Mouse (Mus musculus): ENCODE measurements around the gene Lrrc30. TPM values are rescaled to one million over a fixed set of nuclear protein-coding genes. Genes with fewer than 3 reads are reported as not detected.

The Lrrc30 gene
- total RNA-seq (2021), result 100 to 1,000 TPM; 136 to 171 TPM
- long read RNA-seq, experiment 1, transcript Lrrc30-201 (1 exons, 1,760 nt), result major isoform, 182 of 182 reads
- long read RNA-seq, experiment 1, partial matches to known transcripts, result 0 of 182 reads
- long read RNA-seq, experiment 1, other reads (novel, unspliced or antisense), result 0 of 182 reads
- long read RNA-seq, experiment 2, transcript Lrrc30-201 (1 exons, 1,760 nt), result major isoform, 146 of 149 reads
- long read RNA-seq, experiment 2, partial matches to known transcripts, result 0 of 149 reads
- long read RNA-seq, experiment 2, other reads (novel, unspliced or antisense), result 3 of 149 reads

- DNase-seq, result peak; percentile 90
- peak within 1 kb of the TSS; percentile 98 for H3K27ac ChIP-seq
- no peak for TF ChIP-seq CTCF (IDR thresholded peaks at IDR 0.05)
- peak within 1 kb of the TSS; percentile 82 for H3K4me3 ChIP-seq
- intact Hi-C loops (cut with DNase I), result no loop called here
These were observed at the start of gene Lrrc30 for GRCm38 (mm10) chr17:67632676-67633339. Lrrc30 (minus strand) TSS chr17:67632723.

DNA sequence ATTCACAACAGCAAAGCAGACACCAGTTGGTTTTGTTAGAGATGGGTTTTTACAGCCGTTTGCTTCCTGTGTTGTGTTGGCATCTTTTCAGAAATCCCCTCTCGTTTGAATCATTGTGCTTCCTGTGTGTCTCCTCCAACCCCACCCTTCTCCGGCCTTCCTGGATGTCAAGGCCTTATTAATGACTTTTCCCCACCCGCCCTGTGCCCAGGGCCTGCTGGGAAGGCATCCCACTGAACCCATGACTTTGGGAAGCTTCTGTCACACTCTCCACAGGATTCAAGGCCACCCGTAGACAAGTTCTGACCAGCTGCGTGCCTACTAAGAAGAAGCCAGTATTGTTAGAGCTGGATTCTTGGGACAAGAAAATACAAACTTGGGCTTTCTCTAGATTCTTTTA, 48.6 kb upstream of the Lrrc30 start:
- intact Hi-C loops (cut with DNase I), result no loop called here
- no peak overlapping the region for H3K27ac ChIP-seq
- DNase-seq, result no peak
- TF ChIP-seq CTCF (IDR thresholded peaks at IDR 0.05), result no peak
- no peak overlapping the region for H3K4me3 ChIP-seq

GRCm38 (mm10) chr17:67678576-67678975, 46.1 kb upstream of the Lrrc30 start:
- TF ChIP-seq CTCF (IDR thresholded peaks at IDR 0.05), result no peak
- intact Hi-C loops (cut with DNase I), result no loop called here
- no peak overlapping the region for H3K4me3 ChIP-seq
- H3K27ac ChIP-seq, result no peak overlapping the region
- no peak for DNase-seq

DNA sequence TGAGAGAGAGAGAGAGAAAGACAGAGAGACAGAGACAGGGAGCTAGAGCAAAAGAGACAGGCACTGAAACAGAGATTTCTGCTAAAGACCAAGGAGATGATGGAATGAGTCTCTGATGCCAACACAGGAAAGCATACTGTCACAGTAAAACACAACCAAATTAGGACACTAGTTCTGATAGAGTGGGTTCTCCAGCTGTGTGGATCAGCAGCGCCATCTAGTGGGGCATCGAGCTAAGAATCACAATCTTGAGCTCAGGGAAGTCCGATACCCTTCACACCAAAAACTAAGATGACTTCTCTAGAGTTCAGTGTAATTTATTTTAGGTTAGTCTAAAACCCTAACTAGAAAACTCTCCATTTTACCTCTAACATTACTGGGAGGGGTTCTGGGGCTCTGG, 35.5 kb upstream of the Lrrc30 start:
- peak; percentile 76 for DNase-seq
- TF ChIP-seq CTCF (IDR thresholded peaks at IDR 0.05), result peak; percentile 94
- Histone ChIP-seq H3K4me3 (no peak overlapping the region), H3K27ac (no peak overlapping the region)
- intact Hi-C loops (cut with DNase I), result loop anchor here (2.0 to 10.0 kb wide), 5 partner anchors 83 to 1091 kb away; partner anchors contain the start of gene Ptprm

DNA sequence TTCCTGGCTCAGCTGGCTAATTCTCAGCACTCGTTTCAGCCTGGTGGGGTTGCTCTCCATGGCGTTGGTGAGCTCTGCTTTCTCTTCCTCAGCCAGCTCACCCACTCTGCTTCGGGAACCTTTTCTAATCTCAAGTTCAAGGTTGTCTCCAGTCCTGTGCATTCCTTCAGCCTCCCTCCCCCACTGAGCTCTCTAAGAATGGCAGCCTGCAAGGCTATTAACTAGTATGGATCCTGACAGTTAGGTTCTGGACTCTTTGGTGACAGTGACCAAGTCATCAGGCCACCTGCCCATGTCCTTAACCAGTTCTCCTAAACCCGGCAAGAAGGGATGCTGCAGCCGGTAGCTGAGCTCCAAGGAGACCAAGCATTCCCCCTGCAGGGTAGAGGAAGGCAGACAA, 34.5 kb upstream of the Lrrc30 start:
- no peak for TF ChIP-seq CTCF (IDR thresholded peaks at IDR 0.05)
- Histone ChIP-seq H3K27ac (no peak overlapping the region), H3K4me3 (no peak overlapping the region)
- intact Hi-C loops (cut with DNase I), result loop anchor here (5.0 to 10.0 kb wide), 3 partner anchors 195 to 1090 kb away; no protein-coding TSS in a partner anchor
- DNase-seq, result no peak

- DNase-seq, result no peak
- intact Hi-C loops (cut with DNase I), result loop anchor here (10.0 kb wide), 1 partner anchor 979 kb away; no protein-coding TSS in a partner anchor
- H3K4me3 ChIP-seq, result no peak overlapping the region
- H3K27ac ChIP-seq, result no peak overlapping the region
- TF ChIP-seq CTCF (IDR thresholded peaks at IDR 0.05), result no peak
These were observed 31.8 kb upstream of the Lrrc30 start for GRCm38 (mm10) chr17:67664299-67664698.

DNA sequence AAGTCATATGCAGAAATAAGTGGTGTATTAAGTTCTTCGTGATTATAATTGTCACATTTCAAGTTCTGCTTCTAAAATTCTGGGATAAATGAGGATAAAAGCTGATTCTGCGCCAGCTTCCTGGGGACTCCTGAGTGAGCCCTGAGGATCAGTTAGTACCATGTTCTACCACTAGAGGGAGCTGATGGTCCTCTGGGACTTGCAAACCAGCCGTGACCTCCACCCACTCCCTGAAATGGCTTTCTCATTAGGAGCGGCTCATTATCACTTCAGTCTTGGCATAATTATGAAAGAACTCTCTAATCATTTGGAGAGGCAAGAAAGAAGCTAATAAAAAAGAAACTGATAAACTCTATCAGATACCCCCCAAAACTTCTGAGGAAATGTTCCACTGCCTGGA, 19.0 kb upstream of the Lrrc30 start:
- DNase-seq, result peak; percentile 55
- intact Hi-C loops (cut with DNase I), result no loop called here
- TF ChIP-seq CTCF (IDR thresholded peaks at IDR 0.05), result peak; percentile 98; the same call in 1 of the 2 replicates
- Histone ChIP-seq H3K4me3 (no peak overlapping the region), H3K27ac (no peak overlapping the region)

DNA sequence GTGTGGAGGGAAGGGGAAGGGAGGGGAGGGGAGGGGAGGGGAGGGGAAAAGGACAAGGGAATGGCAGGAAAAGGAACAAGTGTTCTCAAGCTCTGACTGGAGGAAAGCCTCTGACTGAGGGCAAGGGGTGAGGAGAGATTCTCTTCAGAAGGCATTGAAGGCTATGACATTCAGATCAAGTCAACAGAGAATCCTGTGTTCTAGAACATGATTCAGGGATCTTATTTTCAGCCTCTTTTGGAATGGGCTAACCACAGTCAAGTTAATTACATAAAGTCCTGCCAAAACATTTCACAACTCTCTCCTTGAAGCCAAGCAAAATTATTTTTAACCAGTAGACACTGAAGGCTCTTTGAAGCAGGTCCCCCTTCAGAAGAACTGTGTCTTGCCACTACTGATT, 9.1 kb upstream of the Lrrc30 start:
- TF ChIP-seq CTCF (IDR thresholded peaks at IDR 0.05), result no peak
- Histone ChIP-seq H3K4me3 (no peak overlapping the region), H3K27ac (peak overlapping the region; percentile 85)
- DNase-seq, result peak; percentile 28
- intact Hi-C loops (cut with DNase I), result no loop called here

DNA sequence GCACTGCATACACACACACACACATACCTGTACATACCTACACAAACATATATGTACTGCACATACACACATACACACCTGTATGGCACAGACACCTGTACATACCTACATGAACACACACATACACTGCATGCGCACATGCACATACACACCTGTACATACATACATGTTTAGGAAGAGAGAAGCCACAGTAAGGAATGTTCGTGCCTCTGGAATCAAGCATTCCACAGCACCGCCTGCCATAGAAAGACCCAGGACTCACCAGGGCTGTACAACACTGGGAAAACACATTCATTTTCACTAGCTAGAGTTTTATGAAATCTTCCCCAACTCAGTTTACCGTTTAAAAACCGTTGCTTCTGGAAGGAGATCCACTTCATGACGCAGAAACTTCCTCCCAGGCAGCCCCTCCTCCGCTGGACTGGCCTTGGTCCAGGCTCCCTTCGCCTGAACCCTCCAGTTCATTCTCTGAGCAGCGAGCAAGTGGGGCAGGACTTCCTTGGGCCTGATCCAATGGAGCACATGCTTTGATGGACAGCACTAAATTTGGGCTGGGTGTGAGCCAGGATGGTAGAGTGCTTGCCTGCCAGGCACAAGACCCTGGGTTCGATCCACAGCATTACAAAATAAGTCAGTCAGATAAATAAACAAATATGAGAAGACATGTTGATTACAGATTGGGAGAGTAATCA, 5.7 kb upstream of the Lrrc30 start:
- intact Hi-C loops (cut with DNase I), result no loop called here
- TF ChIP-seq CTCF (IDR thresholded peaks at IDR 0.05), result no peak
- DNase-seq, result peak; percentile 88
- peak overlapping the region; percentile 62 for H3K4me3 ChIP-seq
- peak overlapping the region; percentile 85 for H3K27ac ChIP-seq

DNA sequence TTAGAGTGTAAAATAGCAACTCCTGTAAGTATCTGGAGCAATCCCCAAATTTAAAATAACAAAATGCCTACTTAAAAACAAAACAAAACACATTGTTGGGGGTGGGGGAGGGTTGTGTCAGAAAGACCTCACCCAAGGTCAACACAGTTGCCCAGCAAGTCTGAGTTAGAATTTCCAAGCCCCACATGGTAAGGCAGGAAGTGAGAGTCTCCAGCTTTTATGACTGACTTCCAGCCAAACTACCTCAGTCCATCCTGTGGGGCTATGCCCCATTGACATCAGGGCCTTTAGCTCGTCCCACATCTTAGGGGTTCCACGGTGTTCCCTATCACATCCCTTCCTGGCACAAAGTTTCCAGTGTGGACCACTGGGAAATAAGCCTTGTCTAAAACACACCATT, 4.4 kb upstream of the Lrrc30 start:
- Histone ChIP-seq H3K27ac (peak overlapping the region; percentile 85; the same call in 1 of the 2 replicates), H3K4me3 (peak overlapping the region; percentile 62)
- TF ChIP-seq CTCF (IDR thresholded peaks at IDR 0.05), result no peak
- intact Hi-C loops (cut with DNase I), result no loop called here
- DNase-seq, result no peak

GRCm38 (mm10) chr17:67636304-67636703, 3.8 kb upstream of the Lrrc30 start:
- DNase-seq, result no peak
- TF ChIP-seq CTCF (IDR thresholded peaks at IDR 0.05), result peak; percentile 26; the same call in 1 of the 2 replicates
- Histone ChIP-seq H3K4me3 (peak overlapping the region; percentile 62; the same call in 1 of the 2 replicates), H3K27ac (peak overlapping the region; percentile 40; the same call in 1 of the 2 replicates)
- intact Hi-C loops (cut with DNase I), result no loop called here

DNA sequence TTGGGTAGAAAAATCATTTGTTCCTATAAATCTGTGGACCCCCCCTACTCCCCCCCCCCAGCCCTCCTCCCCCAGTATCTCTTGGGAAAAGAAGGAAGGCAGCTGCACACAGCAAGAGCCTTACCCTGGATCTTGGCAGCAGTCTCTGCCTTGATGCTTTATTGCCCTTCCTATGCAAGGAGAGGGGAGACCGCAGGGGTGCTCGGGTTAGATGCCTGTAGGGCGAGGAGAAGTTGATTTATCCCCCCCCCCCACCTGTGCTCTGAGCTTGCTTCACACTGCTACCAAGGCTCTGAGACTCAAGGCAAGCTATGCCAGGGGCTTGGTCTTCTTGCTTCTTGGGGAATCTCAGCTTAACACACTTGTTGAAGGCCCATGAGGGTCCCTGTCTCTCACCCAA, 2.8 kb downstream of the Lrrc30 start:
- peak overlapping the region; percentile 98 for H3K27ac ChIP-seq
- TF ChIP-seq CTCF (IDR thresholded peaks at IDR 0.05), result no peak
- peak overlapping the region; percentile 82 for H3K4me3 ChIP-seq
- DNase-seq, result peak; percentile 60
- intact Hi-C loops (cut with DNase I), result no loop called here

DNA sequence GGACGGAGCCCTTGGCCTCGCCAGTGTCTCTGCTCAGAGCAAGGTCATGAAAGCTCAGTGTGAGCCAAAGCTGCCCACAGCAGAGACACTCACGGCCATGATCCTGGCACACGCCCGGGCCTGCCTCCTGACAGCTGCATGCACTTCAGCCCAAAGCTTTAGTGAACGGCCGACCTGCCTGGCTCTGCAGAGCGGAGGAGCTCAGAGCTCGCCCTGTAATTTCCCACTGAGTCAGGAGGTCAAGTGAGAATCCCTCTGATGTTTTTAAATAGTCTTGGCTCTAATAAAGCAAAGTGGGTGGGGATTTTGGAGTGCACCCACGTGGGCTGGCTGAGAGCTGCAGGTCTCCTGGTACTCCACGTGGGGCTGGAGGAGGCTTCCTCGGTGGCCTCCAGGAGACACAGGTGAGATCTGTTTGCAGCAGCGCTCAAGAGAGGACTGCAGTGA, 3.3 kb downstream of the Lrrc30 start:
- Histone ChIP-seq H3K4me3 (peak overlapping the region; percentile 82), H3K27ac (peak overlapping the region; percentile 98)
- TF ChIP-seq CTCF (IDR thresholded peaks at IDR 0.05), result peak; percentile 21; the same call in 1 of the 2 replicates
- DNase-seq, result peak; percentile 93
- intact Hi-C loops (cut with DNase I), result no loop called here

Data from gastrocnemius, adult 2 months (tissue).